Mouse (Mus musculus) liver, embryonic 14.5 days (tissue): ENCODE measurements around the gene Krtap10-4. TPM values are rescaled to one million over a fixed set of nuclear protein-coding genes. Genes with fewer than 3 reads are reported as not detected.
"Not testable (repeated sequence)": the region's sequence is repeated elsewhere in the genome, so short reads cannot be mapped to it uniquely, and the experiment has no call there.

Source experiments
- ATAC-seq: fragments of 200-750 bp; cut with Nextera tagmentation; 2 replicates; pipeline ENCODE4 v1.8.0; 2017; ENCODE audit warnings: moderate number of reproducible peaks, mild to moderate bottlenecking, moderate library complexity; ENCODE audit not compliant: insufficient read depth
- DNase-seq, 3 experiments: peaks; one replicate each; pipeline ENCODE4 v3.0.0-alpha.2; 2012 to 2013; ENCODE audit warnings: low read depth in 3 of 3, low spot score in 3 of 3
- H3K27ac ChIP-seq: fragments of 300-500 bp; sonication (generic); 2 replicates; pipeline ENCODE4 v1.5.1; 2014; ENCODE audit warnings: moderate library complexity, mild to moderate bottlenecking, control low read depth, inconsistent platforms
- H3K27me3 ChIP-seq: fragments of 300-500 bp; sonication (generic); 2 replicates; pipeline ENCODE4 v1.6.1; 2014; ENCODE audit warnings: mild to moderate bottlenecking, low read length, moderate library complexity; ENCODE audit not compliant: control insufficient read depth, insufficient read depth
- H3K36me3 ChIP-seq: fragments of 300-500 bp; sonication (generic); replicated peaks from 2 replicates; pipeline ENCODE4 v1.6.1; 2014; ENCODE audit warnings: low read depth; ENCODE audit not compliant: control insufficient read depth, insufficient read depth
- H3K4me1 ChIP-seq, 2 experiments: fragments of 200-500 bp in 1 of 2; fragments of 300-500 bp in 1 of 2; sonication (generic) in 1 of 2; replicated peaks; 2 replicates each; pipeline ENCODE4 v1.6.1; 2012 to 2014; ENCODE audit warnings: antibody characterized with exemption in 1 of 2, inconsistent platforms in 1 of 2, low read length in 1 of 2; ENCODE audit not compliant: control insufficient read depth in 2 of 2, insufficient read depth in 2 of 2
- H3K4me2 ChIP-seq: fragments of 300-500 bp; sonication (generic); 2 replicates; pipeline ENCODE4 v1.6.1; 2014; ENCODE audit warnings: low read depth, mild to moderate bottlenecking, control low read depth, moderate library complexity
- H3K4me3 ChIP-seq, 2 experiments: fragments of 200-500 bp in 1 of 2; fragments of 300-500 bp in 1 of 2; sonication (generic) in 1 of 2; 2 replicates each; pipeline ENCODE4 v1.5.1; 2012 to 2014; ENCODE audit warnings: low read depth in 2 of 2, low read length in 2 of 2, mild to moderate bottlenecking in 2 of 2, control low read depth in 1 of 2, inconsistent platforms in 1 of 2, moderate library complexity in 1 of 2; ENCODE audit not compliant: insufficient read depth in 1 of 2
- H3K9ac ChIP-seq: fragments of 300-500 bp; sonication (generic); replicated peaks from 2 replicates; pipeline ENCODE4 v1.6.1; 2014; ENCODE audit warnings: mild to moderate bottlenecking, control low read depth, moderate library complexity
- H3K9me3 ChIP-seq: fragments of 300-500 bp; sonication (generic); 2 replicates; pipeline ENCODE4 v1.6.1; 2016; ENCODE audit warnings: low read length, mixed read lengths; ENCODE audit not compliant: control insufficient read depth
- CTCF ChIP-seq: IDR thresholded peaks from 2 replicates; pipeline ENCODE4 v1.5.1; 2016; ENCODE audit warnings: antibody characterized with exemption, low read depth, control low read depth
- EP300 ChIP-seq: IDR thresholded peaks from 2 replicates; pipeline ENCODE4 v1.6.1; 2016; ENCODE audit warnings: antibody characterized with exemption, low read depth
- WGBS: fragments of 180-500 bp; shearing (Covaris S2); extraction: QIAGEN DNeasy Blood & Tissue Kit; methylation state at CpG from one replicate; pipeline ENCODE4 v1.1.7; 2014; ENCODE audit not compliant: insufficient replicate concordance; 5-methylcytosine and 5-hydroxymethylcytosine counted together
- polyA plus RNA-seq, 2 experiments: library from polyadenylated mRNA; depleted of rRNA in 1 of 2; stranded (reverse) in 1 of 2; unstranded in 1 of 2; fragments of >200 nt; fragmentation: Nextera tagmentation in 1 of 2; extraction: Ambion mirVana in 1 of 2; gene quantifications; 2 replicates each; pipeline versions ENCODE4 v1.2.1 to v1.2.3; 2012 to 2014

Gene Krtap10-4
- polyA plus RNA-seq, 2 experiments = not detected

GRCm38 (mm10) chr10:77794976-77795375 lies 31.9 kb downstream of the Krtap10-4 start, which contains the start of gene Gm9639:
Gene Gm9639 (minus strand): TSS chr10:77795076.
- Histone ChIP-seq H3K4me1 (no peaks in the 10 kb centered on the region), H3K27ac (no peak within 1 kb of the TSS), H3K4me2 (no peak within 1 kb of the TSS), H3K27me3 (no peaks in the 10 kb centered on the region), H3K4me3 (no peak within 1 kb of the TSS), H3K36me3 (no peaks in the 10 kb centered on the region), H3K9me3 (no peaks in the 10 kb centered on the region), H3K9ac (no peak within 1 kb of the TSS)
- ATAC-seq (no peak), DNase-seq (no peak)
- WGBS = 33% methylated on average over 2 of the region's 2 CpGs
- TF ChIP-seq EP300 (no peak), CTCF (no peak)

GRCm38 (mm10) chr10:77788621-77789020 lies 38.3 kb downstream of the Krtap10-4 start:
- Histone ChIP-seq H3K27ac (no peak overlapping the region), H3K27me3 (no peaks in the 10 kb centered on the region), H3K9me3 (no peaks in the 10 kb centered on the region), H3K4me2 (no peak overlapping the region), H3K36me3 (no peaks in the 10 kb centered on the region), H3K9ac (no peak overlapping the region), H3K4me1 (no peaks in the 10 kb centered on the region), H3K4me3 (no peak overlapping the region)
- DNase-seq (no peak), ATAC-seq (no peak)
- WGBS = 52% methylated on average over 2 of the region's 2 CpGs
- TF ChIP-seq EP300 (no peak), CTCF (no peak)

- H3K36me3 ChIP-seq, H3K4me3 ChIP-seq, H3K4me1 ChIP-seq, DNase-seq, H3K9ac ChIP-seq, H3K27me3 ChIP-seq, H3K4me2 ChIP-seq, H3K9me3 ChIP-seq, ATAC-seq, H3K27ac ChIP-seq: not testable (repeated sequence)
- no CpG with 5 or more reads among the region's 1 CpGs for WGBS
Measured at GRCm38 (mm10) chr10:77787876-77788275, 39.0 kb downstream of the Krtap10-4 start, which contains the start of gene Gm7137. Gene Gm7137 (minus strand): TSS chr10:77788200.

GRCm38 (mm10) chr10:77783396-77783795 lies 43.5 kb downstream of the Krtap10-4 start:
- H3K27ac ChIP-seq, H3K9ac ChIP-seq, H3K36me3 ChIP-seq, H3K4me1 ChIP-seq, DNase-seq, H3K4me3 ChIP-seq, H3K9me3 ChIP-seq, H3K4me2 ChIP-seq, ATAC-seq, H3K27me3 ChIP-seq: not testable (repeated sequence)
- 50% methylated on average over 1 of the region's 3 CpGs for WGBS

GRCm38 (mm10) chr10:77782442-77782841 lies 44.5 kb downstream of the Krtap10-4 start, which contains the start of gene Gm3250:
Gene Gm3250 (minus strand): TSS chr10:77782542.
- not testable (repeated sequence) for H3K4me3 ChIP-seq, H3K27me3 ChIP-seq, H3K9me3 ChIP-seq, H3K9ac ChIP-seq, H3K4me1 ChIP-seq, H3K36me3 ChIP-seq, H3K27ac ChIP-seq, H3K4me2 ChIP-seq, DNase-seq, ATAC-seq
- WGBS = 50% methylated on average over 1 of the region's 1 CpGs

- not testable (repeated sequence) for H3K27me3 ChIP-seq, H3K4me3 ChIP-seq, H3K27ac ChIP-seq, H3K9ac ChIP-seq, ATAC-seq, H3K4me1 ChIP-seq, DNase-seq, H3K36me3 ChIP-seq, H3K9me3 ChIP-seq, H3K4me2 ChIP-seq
- WGBS = 33% methylated on average over 1 of the region's 1 CpGs
Measured at GRCm38 (mm10) chr10:77776844-77777243, 50.1 kb downstream of the Krtap10-4 start, which contains the start of gene Gm7138. Gene Gm7138 (minus strand): TSS chr10:77776944.

Other genes with a start within 250 kb of the Krtap10-4 start
Only the 30 nearest of the 34 such genes appear.
- gene Ube2g2, start 204.8 kb downstream of the Krtap10-4 start, polyA plus RNA-seq (2012; rRNA removed) = 19.3 TPM in 2 replicates
- gene Ube2g2, start 204.8 kb downstream of the Krtap10-4 start, polyA plus RNA-seq (2014; fragmentation: Nextera tagmentation; extraction: Ambion mirVana) = 25.3 and 27.1 TPM in 2 replicates
- 0.03 TPM in 1 of 2 replicates, not detected in the other for gene Tspear, start 140.5 kb downstream of the Krtap10-4 start, polyA plus RNA-seq (2012; rRNA removed)
- gene Tspear, start 140.5 kb downstream of the Krtap10-4 start, polyA plus RNA-seq (2014; fragmentation: Nextera tagmentation; extraction: Ambion mirVana) = not detected in 2 replicates
- not detected in 2 replicates for gene Gm19402, start 136.3 kb downstream of the Krtap10-4 start, polyA plus RNA-seq (2012; rRNA removed)
- gene Gm19402, start 136.3 kb downstream of the Krtap10-4 start, polyA plus RNA-seq (2014; fragmentation: Nextera tagmentation; extraction: Ambion mirVana) = not detected in 2 replicates
- not detected in 2 replicates for gene Gm9508, start 129.9 kb downstream of the Krtap10-4 start, polyA plus RNA-seq (2012; rRNA removed)
- not detected in 2 replicates for gene Gm9508, start 129.9 kb downstream of the Krtap10-4 start, polyA plus RNA-seq (2014; fragmentation: Nextera tagmentation; extraction: Ambion mirVana)
- not detected in 2 replicates for gene Gm10272, start 120.5 kb downstream of the Krtap10-4 start, polyA plus RNA-seq (2012; rRNA removed)
- not detected in 2 replicates for gene Gm10272, start 120.5 kb downstream of the Krtap10-4 start, polyA plus RNA-seq (2014; fragmentation: Nextera tagmentation; extraction: Ambion mirVana)
- not detected in 2 replicates for gene Gm10024, start 115.6 kb downstream of the Krtap10-4 start, polyA plus RNA-seq (2012; rRNA removed)
- not detected in 2 replicates for gene Gm10024, start 115.6 kb downstream of the Krtap10-4 start, polyA plus RNA-seq (2014; fragmentation: Nextera tagmentation; extraction: Ambion mirVana)
- gene Gm10142, start 111.3 kb downstream of the Krtap10-4 start, polyA plus RNA-seq (2012; rRNA removed) = not detected in 2 replicates
- not detected in 2 replicates for gene Gm10142, start 111.3 kb downstream of the Krtap10-4 start, polyA plus RNA-seq (2014; fragmentation: Nextera tagmentation; extraction: Ambion mirVana)
- not detected in 2 replicates for gene Krtap12-1, start 106.5 kb downstream of the Krtap10-4 start, polyA plus RNA-seq (2012; rRNA removed)
- not detected in 2 replicates for gene Krtap12-1, start 106.5 kb downstream of the Krtap10-4 start, polyA plus RNA-seq (2014; fragmentation: Nextera tagmentation; extraction: Ambion mirVana)
- not detected in 2 replicates for gene Gm10100, start 100.6 kb downstream of the Krtap10-4 start, polyA plus RNA-seq (2012; rRNA removed)
- not detected in 2 replicates for gene Gm10100, start 100.6 kb downstream of the Krtap10-4 start, polyA plus RNA-seq (2014; fragmentation: Nextera tagmentation; extraction: Ambion mirVana)
- not detected in 2 replicates for gene Gm18596, start 84.5 kb downstream of the Krtap10-4 start, polyA plus RNA-seq (2012; rRNA removed)
- not detected in 2 replicates for gene Gm18596, start 84.5 kb downstream of the Krtap10-4 start, polyA plus RNA-seq (2014; fragmentation: Nextera tagmentation; extraction: Ambion mirVana)
- gene Gm9736, start 75.7 kb downstream of the Krtap10-4 start, polyA plus RNA-seq (2012; rRNA removed) = not detected in 2 replicates
- gene Gm9736, start 75.7 kb downstream of the Krtap10-4 start, polyA plus RNA-seq (2014; fragmentation: Nextera tagmentation; extraction: Ambion mirVana) = not detected in 2 replicates
- gene Gm3233, start 67.4 kb downstream of the Krtap10-4 start, polyA plus RNA-seq (2012; rRNA removed) = not detected in 2 replicates
- gene Gm3233, start 67.4 kb downstream of the Krtap10-4 start, polyA plus RNA-seq (2014; fragmentation: Nextera tagmentation; extraction: Ambion mirVana) = not detected in 2 replicates
- not detected in 2 replicates for gene Gm3238, start 55.8 kb downstream of the Krtap10-4 start, polyA plus RNA-seq (2012; rRNA removed)
- not detected in 2 replicates for gene Gm3238, start 55.8 kb downstream of the Krtap10-4 start, polyA plus RNA-seq (2014; fragmentation: Nextera tagmentation; extraction: Ambion mirVana)
- not detected in 2 replicates for gene Gm7138, start 50.2 kb downstream of the Krtap10-4 start, polyA plus RNA-seq (2012; rRNA removed)
- gene Gm7138, start 50.2 kb downstream of the Krtap10-4 start, polyA plus RNA-seq (2014; fragmentation: Nextera tagmentation; extraction: Ambion mirVana) = not detected in 2 replicates
- gene Gm3250, start 44.6 kb downstream of the Krtap10-4 start, polyA plus RNA-seq (2012; rRNA removed) = not detected in 2 replicates
- not detected in 2 replicates for gene Gm3250, start 44.6 kb downstream of the Krtap10-4 start, polyA plus RNA-seq (2014; fragmentation: Nextera tagmentation; extraction: Ambion mirVana)
- not detected in 2 replicates for gene Gm7137, start 38.9 kb downstream of the Krtap10-4 start, polyA plus RNA-seq (2012; rRNA removed)
- not detected in 2 replicates for gene Gm7137, start 38.9 kb downstream of the Krtap10-4 start, polyA plus RNA-seq (2014; fragmentation: Nextera tagmentation; extraction: Ambion mirVana)
- not detected in 2 replicates for gene Gm9639, start 32.0 kb downstream of the Krtap10-4 start, polyA plus RNA-seq (2012; rRNA removed)
- not detected in 2 replicates for gene Gm9639, start 32.0 kb downstream of the Krtap10-4 start, polyA plus RNA-seq (2014; fragmentation: Nextera tagmentation; extraction: Ambion mirVana)
- gene Gm19668, start 28.0 kb downstream of the Krtap10-4 start, polyA plus RNA-seq (2012; rRNA removed) = not detected in 2 replicates
- gene Gm19668, start 28.0 kb downstream of the Krtap10-4 start, polyA plus RNA-seq (2014; fragmentation: Nextera tagmentation; extraction: Ambion mirVana) = not detected in 2 replicates
- not detected in 2 replicates for gene Gm9507, start 15.3 kb downstream of the Krtap10-4 start, polyA plus RNA-seq (2012; rRNA removed)
- gene Gm9507, start 15.3 kb downstream of the Krtap10-4 start, polyA plus RNA-seq (2014; fragmentation: Nextera tagmentation; extraction: Ambion mirVana) = not detected in 2 replicates
- gene Gm2696, start 12.4 kb downstream of the Krtap10-4 start, polyA plus RNA-seq (2012; rRNA removed) = not detected in 2 replicates
- not detected in 2 replicates for gene Gm2696, start 12.4 kb downstream of the Krtap10-4 start, polyA plus RNA-seq (2014; fragmentation: Nextera tagmentation; extraction: Ambion mirVana)
- gene Krtap10-10, start 8.9 kb upstream of the Krtap10-4 start, polyA plus RNA-seq (2012; rRNA removed) = not detected in 2 replicates
- gene Krtap10-10, start 8.9 kb upstream of the Krtap10-4 start, polyA plus RNA-seq (2014; fragmentation: Nextera tagmentation; extraction: Ambion mirVana) = not detected in 2 replicates
- not detected in 2 replicates for gene Gm36176, start 19.7 kb upstream of the Krtap10-4 start, polyA plus RNA-seq (2012; rRNA removed)
- gene Gm36176, start 19.7 kb upstream of the Krtap10-4 start, polyA plus RNA-seq (2014; fragmentation: Nextera tagmentation; extraction: Ambion mirVana) = not detected in 2 replicates
- gene Gm10318, start 25.8 kb upstream of the Krtap10-4 start, polyA plus RNA-seq (2012; rRNA removed) = not detected in 2 replicates
- not detected in 2 replicates for gene Gm10318, start 25.8 kb upstream of the Krtap10-4 start, polyA plus RNA-seq (2014; fragmentation: Nextera tagmentation; extraction: Ambion mirVana)
- gene Gm3285, start 34.9 kb upstream of the Krtap10-4 start, polyA plus RNA-seq (2012; rRNA removed) = not detected in 2 replicates
- gene Gm3285, start 34.9 kb upstream of the Krtap10-4 start, polyA plus RNA-seq (2014; fragmentation: Nextera tagmentation; extraction: Ambion mirVana) = not detected in 2 replicates
- 6.7 and 8.4 TPM in 2 replicates for gene Lrrc3, start 75.4 kb upstream of the Krtap10-4 start, polyA plus RNA-seq (2012; rRNA removed)
- gene Lrrc3, start 75.4 kb upstream of the Krtap10-4 start, polyA plus RNA-seq (2014; fragmentation: Nextera tagmentation; extraction: Ambion mirVana) = 8.0 and 8.9 TPM in 2 replicates
- gene Trpm2, start 143.5 kb upstream of the Krtap10-4 start, polyA plus RNA-seq (2012; rRNA removed) = 1.1 TPM in 2 replicates
- 1.4 and 1.5 TPM in 2 replicates for gene Trpm2, start 143.5 kb upstream of the Krtap10-4 start, polyA plus RNA-seq (2014; fragmentation: Nextera tagmentation; extraction: Ambion mirVana)
- 4.5 and 4.7 TPM in 2 replicates for gene 1810043G02Rik, start 151.4 kb upstream of the Krtap10-4 start, polyA plus RNA-seq (2012; rRNA removed)
- 4.2 and 4.5 TPM in 2 replicates for gene 1810043G02Rik, start 151.4 kb upstream of the Krtap10-4 start, polyA plus RNA-seq (2014; fragmentation: Nextera tagmentation; extraction: Ambion mirVana)
- 41.7 and 46.7 TPM in 2 replicates for gene Pfkl, start 183.0 kb upstream of the Krtap10-4 start, polyA plus RNA-seq (2012; rRNA removed)
- gene Pfkl, start 183.0 kb upstream of the Krtap10-4 start, polyA plus RNA-seq (2014; fragmentation: Nextera tagmentation; extraction: Ambion mirVana) = 63.1 and 66.8 TPM in 2 replicates
- gene Dnmt3l, start 214.9 kb upstream of the Krtap10-4 start, polyA plus RNA-seq (2012; rRNA removed) = 0.08 TPM in 1 of 2 replicates, not detected in the other
- not detected in 2 replicates for gene Dnmt3l, start 214.9 kb upstream of the Krtap10-4 start, polyA plus RNA-seq (2014; fragmentation: Nextera tagmentation; extraction: Ambion mirVana)
- not detected in 2 replicates for gene Aire, start 216.5 kb upstream of the Krtap10-4 start, polyA plus RNA-seq (2012; rRNA removed)
- not detected in 2 replicates for gene Aire, start 216.5 kb upstream of the Krtap10-4 start, polyA plus RNA-seq (2014; fragmentation: Nextera tagmentation; extraction: Ambion mirVana)